Mouse (Mus musculus) kidney, adult 2 months (tissue): ENCODE results near the gene Casp8ap2. TPM values are rescaled to one million over a fixed set of nuclear protein-coding genes. Genes with fewer than 3 reads are reported as not detected.

Source experiments
- DNase-seq: peaks from one replicate; pipeline ENCODE4 v3.0.0; 2021
- H3K27ac ChIP-seq: fragments of 200-500 bp; 2 replicates; pipeline ENCODE4 v1.5.1; 2012; ENCODE audit warnings: low read depth, low read length, control low read depth, inconsistent platforms; ENCODE audit not compliant: insufficient read depth
- H3K27me3 ChIP-seq: fragments of 200-500 bp; replicated peaks from 2 replicates; pipeline ENCODE4 v1.6.1; 2012; ENCODE audit warnings: mild to moderate bottlenecking, moderate library complexity, low read length, inconsistent platforms; ENCODE audit not compliant: control insufficient read depth, insufficient read depth
- H3K36me3 ChIP-seq: fragments of 200-500 bp; 2 replicates; pipeline ENCODE4 v1.6.1; 2012; ENCODE audit warnings: mild to moderate bottlenecking, moderate library complexity, low read length, inconsistent platforms; ENCODE audit not compliant: control insufficient read depth, insufficient read depth
- H3K4me1 ChIP-seq: fragments of 200-500 bp; 2 replicates; pipeline ENCODE4 v1.6.1; 2011; ENCODE audit warnings: low read length; ENCODE audit not compliant: control insufficient read depth, insufficient read depth
- H3K4me3 ChIP-seq: fragments of 200-500 bp; 2 replicates; pipeline ENCODE4 v1.5.1; 2011; ENCODE audit warnings: mild to moderate bottlenecking, low read depth, low read length, control low read depth; ENCODE audit not compliant: insufficient read depth
- CTCF ChIP-seq: fragments of 200-500 bp; conservative IDR thresholded peaks from 2 replicates; pipeline ENCODE4 v1.5.1; 2011; ENCODE audit warnings: low read depth, mild to moderate bottlenecking, control low read depth, low read length, moderate library complexity, mixed read lengths; ENCODE audit not compliant: insufficient read depth, insufficient read length
- POLR2A ChIP-seq: fragments of 200-500 bp; IDR thresholded peaks from one replicate; pipeline ENCODE4 v1.6.1; 2011; ENCODE audit warnings: low read depth, low read length, control low read depth
- WGBS: fragments of 180-500 bp; shearing (Covaris S2); methylation state at CpG from one replicate; pipeline ENCODE4 v1.1.7; 2018; 5-methylcytosine and 5-hydroxymethylcytosine counted together
- polyA plus RNA-seq: library from polyadenylated mRNA; depleted of rRNA; stranded (reverse); fragments of >200 nt; gene quantifications from 2 replicates; pipeline ENCODE4 v1.2.3, GENCODE M21; 2012; rRNA removed

Casp8ap2 gene
- polyA plus RNA-seq, 1 experiment: 3.8 TPM

- no peak for TF ChIP-seq POLR2A
- peak; percentile 42 for TF ChIP-seq CTCF
- no peak overlapping the region for H3K27ac ChIP-seq
- WGBS: 92% methylated on average over 1 of the region's 1 CpGs
- H3K36me3 ChIP-seq: no peaks in the 10 kb centered on the region; the same call in 1 of the 2 replicates
- DNase-seq: no peak
- no peak overlapping the region for H3K4me3 ChIP-seq
- no peaks in the 10 kb centered on the region for H3K4me1 ChIP-seq
- no peaks in the 10 kb centered on the region for H3K27me3 ChIP-seq
These were observed 53.0 kb downstream of the Casp8ap2 start for GRCm38 (mm10) chr4:32668291-32668690.

- no peak for DNase-seq
- Histone ChIP-seq H3K36me3 (no peaks in the 10 kb centered on the region; the same call in 1 of the 2 replicates), H3K27me3 (no peaks in the 10 kb centered on the region), H3K4me3 (no peak overlapping the region), H3K27ac (no peak overlapping the region), H3K4me1 (no peaks in the 10 kb centered on the region)
- TF ChIP-seq POLR2A: no peak
- TF ChIP-seq CTCF: no peak
- WGBS: 78% methylated on average over 2 of the region's 2 CpGs
These were observed 54.6 kb downstream of the Casp8ap2 start for GRCm38 (mm10) chr4:32669825-32670224.

- peaks cover 1% of the 10 kb centered on the region for H3K36me3 ChIP-seq
- 88% methylated on average over 2 of the region's 2 CpGs for WGBS
- H3K4me1 ChIP-seq: no peaks in the 10 kb centered on the region
- H3K27ac ChIP-seq: no peak overlapping the region
- no peak overlapping the region for H3K4me3 ChIP-seq
- no peak for TF ChIP-seq POLR2A
- no peak for TF ChIP-seq CTCF
- DNase-seq: no peak
- no peaks in the 10 kb centered on the region for H3K27me3 ChIP-seq
These were observed 58.8 kb downstream of the Casp8ap2 start for GRCm38 (mm10) chr4:32674025-32674424.

- WGBS: 92% methylated on average over 3 of the region's 3 CpGs
- H3K27ac ChIP-seq: no peak overlapping the region
- no peak overlapping the region for H3K4me3 ChIP-seq
- H3K4me1 ChIP-seq: peaks cover 3% of the 10 kb centered on the region; the same call in 1 of the 2 replicates
- H3K36me3 ChIP-seq: peaks cover 1% of the 10 kb centered on the region
- DNase-seq: no peak
- TF ChIP-seq CTCF (no peak), POLR2A (no peak)
- no peaks in the 10 kb centered on the region for H3K27me3 ChIP-seq
These were observed 62.2 kb downstream of the Casp8ap2 start for GRCm38 (mm10) chr4:32677471-32677870.

GRCm38 (mm10) chr4:32680843-32681242, 65.6 kb downstream of the Casp8ap2 start:
- Histone ChIP-seq H3K27me3 (no peaks in the 10 kb centered on the region), H3K36me3 (peaks cover 3% of the 10 kb centered on the region), H3K4me1 (peaks cover 3% of the 10 kb centered on the region; the same call in 1 of the 2 replicates), H3K4me3 (no peak overlapping the region), H3K27ac (no peak overlapping the region)
- no peak for TF ChIP-seq POLR2A
- TF ChIP-seq CTCF: no peak
- no peak for DNase-seq
- WGBS: 84% methylated on average over 3 of the region's 3 CpGs

- TF ChIP-seq CTCF (no peak), POLR2A (no peak)
- Histone ChIP-seq H3K27ac (no peak overlapping the region), H3K36me3 (peaks cover 1% of the 10 kb centered on the region), H3K4me3 (no peak overlapping the region), H3K27me3 (no peaks in the 10 kb centered on the region), H3K4me1 (peaks cover 3% of the 10 kb centered on the region; the same call in 1 of the 2 replicates)
- DNase-seq: peak; percentile 75
- 45% methylated on average over 4 of the region's 4 CpGs for WGBS
These were observed 67.2 kb downstream of the Casp8ap2 start for GRCm38 (mm10) chr4:32682471-32682870.

- TF ChIP-seq CTCF (no peak), POLR2A (no peak)
- 87% methylated on average over 6 of the region's 6 CpGs for WGBS
- DNase-seq: no peak
These were observed 67.9 kb downstream of the Casp8ap2 start for GRCm38 (mm10) chr4:32683061-32683582.

More at GRCm38 (mm10) chr4:32683061-32683582, 67.9 kb downstream of the Casp8ap2 start:
- peaks cover 1% of the 10 kb centered on the region for H3K36me3 ChIP-seq
- peaks cover 3% of the 10 kb centered on the region; the same call in 1 of the 2 replicates for H3K4me1 ChIP-seq
- H3K27ac ChIP-seq: no peak overlapping the region
- H3K27me3 ChIP-seq: no peaks in the 10 kb centered on the region
- no peak overlapping the region for H3K4me3 ChIP-seq

Other genes with a start within 250 kb of the Casp8ap2 start
- 0.03 TPM in 1 of 2 replicates, not detected in the other for gene Gja10, start 12.7 kb upstream of the Casp8ap2 start, polyA plus RNA-seq
- gene Mdn1, start 41.7 kb downstream of the Casp8ap2 start, polyA plus RNA-seq: 5.8 and 6.5 TPM in 2 replicates
- 15.7 and 25.9 TPM in 2 replicates for gene Lyrm2, start 184.8 kb downstream of the Casp8ap2 start, polyA plus RNA-seq